Mouse (Mus musculus) kidney, embryonic 14.5 days (tissue): ENCODE results near the gene Ctsc. TPM values are rescaled to one million over a fixed set of nuclear protein-coding genes. Genes with fewer than 3 reads are reported as not detected.

ENCODE experiments used
- ATAC-seq: fragments of 200-750 bp; cut with Nextera tagmentation; 2 replicates; pipeline ENCODE4 v1.8.0; 2017; ENCODE audit warnings: moderate number of reproducible peaks, mild to moderate bottlenecking, moderate TSS enrichment, moderate library complexity; ENCODE audit not compliant: low FRiP score, low TSS enrichment
- H3K27ac ChIP-seq: fragments of 300-500 bp; sonication (generic); 2 replicates; pipeline ENCODE4 v1.5.1; 2014; ENCODE audit warnings: low read depth, mild to moderate bottlenecking, low read length, moderate library complexity, mixed read lengths
- H3K27me3 ChIP-seq: fragments of 300-500 bp; sonication (generic); 2 replicates; pipeline ENCODE4 v1.6.1; 2014; ENCODE audit warnings: mild to moderate bottlenecking, low read length; ENCODE audit not compliant: control insufficient read depth, insufficient read depth
- H3K36me3 ChIP-seq: fragments of 300-500 bp; sonication (generic); 2 replicates; pipeline ENCODE4 v1.6.1; 2014; ENCODE audit warnings: low read length, mixed read lengths; ENCODE audit not compliant: control insufficient read depth, insufficient read depth
- H3K4me1 ChIP-seq: fragments of 300-500 bp; sonication (generic); 2 replicates; pipeline ENCODE4 v1.6.1; 2014; ENCODE audit warnings: low read length, mixed read lengths; ENCODE audit not compliant: control insufficient read depth, insufficient read depth
- H3K4me2 ChIP-seq: fragments of 300-500 bp; sonication (generic); replicated peaks from 2 replicates; pipeline ENCODE4 v1.6.1; 2014; ENCODE audit warnings: low read depth, mild to moderate bottlenecking, low read length
- H3K4me3 ChIP-seq: fragments of 300-500 bp; sonication (generic); 2 replicates; pipeline ENCODE4 v1.5.1; 2014; ENCODE audit warnings: mild to moderate bottlenecking, low read length
- H3K9ac ChIP-seq: fragments of 300-500 bp; sonication (generic); 2 replicates; pipeline ENCODE4 v1.6.1; 2014; ENCODE audit warnings: low read depth, mild to moderate bottlenecking, low read length, moderate library complexity
- H3K9me3 ChIP-seq: fragments of 300-500 bp; sonication (generic); 2 replicates; pipeline ENCODE4 v1.6.1; 2016; ENCODE audit warnings: low read length; ENCODE audit not compliant: control insufficient read depth
- WGBS: fragments of 180-500 bp; shearing (Covaris S2); extraction: QIAGEN DNeasy Blood & Tissue Kit; methylation state at CpG from one replicate; pipeline ENCODE4 v1.1.7; 2014; 5-methylcytosine and 5-hydroxymethylcytosine counted together
- polyA plus RNA-seq: library from polyadenylated mRNA; unstranded; fragments of >200 nt; fragmentation: Nextera tagmentation; extraction: Ambion mirVana; gene quantifications from 2 replicates; pipeline ENCODE4 v1.2.1, GENCODE M21; 2014

Gene Ctsc
- polyA plus RNA-seq, 1 experiment from 2014 or later: 33.3 TPM

DNA sequence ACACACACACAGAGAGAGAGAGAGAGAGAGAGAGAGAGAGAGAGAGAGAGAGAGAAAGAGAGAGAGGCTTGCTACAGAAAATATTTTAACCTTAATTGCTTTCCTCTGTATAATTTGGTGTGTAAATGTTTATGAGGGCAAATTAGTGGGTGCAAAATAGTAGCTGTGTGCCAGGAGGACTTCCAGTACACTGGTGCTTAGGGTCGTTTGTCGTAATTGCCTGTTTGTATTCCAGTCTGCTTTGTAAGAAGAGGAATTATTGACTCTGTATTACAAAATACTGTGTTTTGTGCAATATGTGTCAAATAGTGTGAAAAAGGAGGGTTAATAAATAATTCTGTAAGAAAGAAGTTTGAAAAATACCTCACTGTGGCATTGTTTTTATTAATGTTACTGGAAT lies 13.2 kb downstream of the Ctsc start:
- H3K27ac ChIP-seq: no peak overlapping the region
- no peaks in the 10 kb centered on the region for H3K27me3 ChIP-seq
- WGBS: 58% methylated on average over 2 of the region's 2 CpGs
- no peak overlapping the region for H3K4me2 ChIP-seq
- H3K4me1 ChIP-seq: no peaks in the 10 kb centered on the region
- no peaks in the 10 kb centered on the region for H3K9me3 ChIP-seq
- H3K9ac ChIP-seq: no peak overlapping the region
- ATAC-seq: no peak
- H3K36me3 ChIP-seq: no peaks in the 10 kb centered on the region
- H3K4me3 ChIP-seq: no peak overlapping the region

DNA sequence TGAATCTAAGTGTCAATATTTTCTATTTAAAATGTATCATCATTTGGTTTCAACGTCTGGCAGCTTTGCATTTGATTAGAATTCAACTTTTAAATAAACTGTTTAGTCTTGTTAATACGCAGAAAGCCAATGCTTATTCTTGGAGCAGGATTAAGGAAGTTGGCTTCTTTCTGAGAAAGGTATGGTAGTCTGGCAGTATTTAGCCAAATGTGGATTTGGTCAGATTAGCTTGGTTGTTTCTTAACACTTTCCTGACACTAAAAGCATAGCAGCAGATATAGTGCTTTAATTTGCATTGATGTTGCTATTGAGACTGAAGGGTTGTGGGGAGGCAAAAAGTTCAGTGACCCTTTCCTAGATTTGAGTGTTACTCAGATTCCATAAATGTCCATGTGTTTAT lies 14.2 kb downstream of the Ctsc start:
- no peak for ATAC-seq
- no peak overlapping the region for H3K4me3 ChIP-seq
- H3K4me2 ChIP-seq: no peak overlapping the region
- no peaks in the 10 kb centered on the region for H3K27me3 ChIP-seq
- H3K9me3 ChIP-seq: no peaks in the 10 kb centered on the region
- no peak overlapping the region for H3K27ac ChIP-seq
- 84% methylated on average over 2 of the region's 2 CpGs for WGBS
- H3K4me1 ChIP-seq: no peaks in the 10 kb centered on the region
- no peak overlapping the region for H3K9ac ChIP-seq
- H3K36me3 ChIP-seq: no peaks in the 10 kb centered on the region

DNA sequence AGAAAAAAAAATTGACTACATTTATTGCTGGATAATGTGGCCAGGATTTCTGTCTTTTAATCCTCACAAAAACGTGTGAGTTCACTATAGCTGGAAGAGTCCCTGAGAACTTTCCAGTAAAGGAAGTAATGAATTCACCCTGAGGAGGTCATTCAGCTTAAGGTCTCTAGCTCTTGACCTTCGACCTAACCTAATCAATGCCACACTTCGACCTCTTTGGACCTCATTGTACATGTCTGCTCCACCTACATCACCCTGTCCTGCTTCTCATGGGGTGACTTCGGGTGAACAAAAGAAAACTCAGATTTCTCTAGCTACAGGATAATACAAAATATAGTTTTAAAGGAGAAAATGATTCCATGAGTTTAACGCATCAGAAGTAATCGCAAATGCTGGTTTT lies 16.0 kb downstream of the Ctsc start:
- Histone ChIP-seq H3K9me3 (no peaks in the 10 kb centered on the region), H3K4me2 (no peak overlapping the region), H3K27me3 (no peaks in the 10 kb centered on the region), H3K27ac (no peak overlapping the region), H3K4me1 (no peaks in the 10 kb centered on the region), H3K36me3 (no peaks in the 10 kb centered on the region), H3K4me3 (no peak overlapping the region), H3K9ac (no peak overlapping the region)
- ATAC-seq: no peak
- 73% methylated on average over 6 of the region's 6 CpGs for WGBS

DNA sequence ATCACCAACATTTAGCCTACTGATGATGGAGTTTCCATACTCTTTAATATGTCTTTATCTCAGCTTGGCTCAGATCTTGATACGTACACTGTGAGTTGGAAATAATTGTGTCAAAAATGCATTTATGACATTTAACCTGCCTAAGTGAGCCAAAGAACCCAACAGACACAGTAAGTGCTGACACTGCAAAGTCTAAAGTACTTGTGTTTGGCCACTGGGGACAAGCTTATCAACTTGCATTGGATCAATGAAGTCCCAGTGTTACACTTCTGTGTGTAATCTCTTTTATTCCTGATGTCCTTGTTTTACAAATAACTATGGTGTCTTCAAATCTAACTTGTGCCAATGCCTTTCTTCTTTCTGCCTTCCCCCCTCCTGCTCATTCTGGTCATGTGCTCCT lies 18.1 kb downstream of the Ctsc start:
- Histone ChIP-seq H3K9ac (no peak overlapping the region), H3K4me1 (no peaks in the 10 kb centered on the region), H3K4me2 (no peak overlapping the region), H3K4me3 (no peak overlapping the region), H3K36me3 (no peaks in the 10 kb centered on the region), H3K9me3 (no peaks in the 10 kb centered on the region), H3K27me3 (no peaks in the 10 kb centered on the region), H3K27ac (no peak overlapping the region)
- WGBS: 91% methylated on average over 1 of the region's 1 CpGs
- ATAC-seq: no peak

DNA sequence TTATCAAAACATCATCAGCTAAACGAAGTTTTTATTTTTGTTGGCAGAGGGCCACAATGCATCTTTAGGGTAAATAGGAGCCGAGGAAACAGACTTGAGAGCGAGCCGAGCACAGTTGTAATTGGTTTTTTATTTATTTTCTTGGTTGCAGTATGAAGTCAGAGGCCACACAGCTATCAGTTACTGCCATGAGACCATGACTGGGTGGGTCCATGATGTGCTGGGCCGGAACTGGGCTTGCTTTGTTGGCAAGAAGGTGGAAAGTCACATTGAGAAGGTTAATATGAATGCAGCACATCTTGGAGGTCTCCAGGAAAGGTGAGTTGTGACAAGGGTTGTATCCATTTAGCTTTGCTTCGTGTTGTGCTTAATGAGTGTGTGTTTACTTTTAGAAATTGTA lies 19.0 kb downstream of the Ctsc start:
- no peaks in the 10 kb centered on the region for H3K9me3 ChIP-seq
- H3K4me3 ChIP-seq: no peak overlapping the region
- H3K27ac ChIP-seq: no peak overlapping the region
- H3K9ac ChIP-seq: no peak overlapping the region
- no peaks in the 10 kb centered on the region for H3K4me1 ChIP-seq
- H3K4me2 ChIP-seq: no peak overlapping the region
- H3K27me3 ChIP-seq: no peaks in the 10 kb centered on the region
- WGBS: 52% methylated on average over 6 of the region's 6 CpGs
- no peak for ATAC-seq
- H3K36me3 ChIP-seq: no peaks in the 10 kb centered on the region

DNA sequence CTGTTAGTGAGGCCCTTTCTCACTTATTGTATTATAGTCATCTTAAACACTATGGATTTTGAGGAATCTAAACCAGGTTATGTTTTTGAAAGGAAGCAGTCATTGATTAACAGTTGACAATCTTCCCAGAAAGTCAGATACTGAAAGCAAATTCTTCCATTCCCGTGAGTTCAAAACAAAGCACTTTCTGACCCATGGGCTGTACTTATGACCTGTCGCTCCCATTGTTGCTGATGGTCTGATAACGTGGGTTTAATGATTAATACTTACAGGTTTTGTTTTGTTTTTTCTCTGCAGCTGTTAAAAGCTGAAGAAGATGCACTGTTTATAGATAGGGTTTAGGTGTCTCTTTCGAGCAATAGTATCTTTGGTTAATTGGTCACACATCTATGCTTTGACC lies 27.9 kb downstream of the Ctsc start:
- no peak overlapping the region for H3K4me2 ChIP-seq
- H3K4me1 ChIP-seq: no peaks in the 10 kb centered on the region
- no peak overlapping the region for H3K27ac ChIP-seq
- no peak for ATAC-seq
- no peaks in the 10 kb centered on the region for H3K9me3 ChIP-seq
- no peak overlapping the region for H3K9ac ChIP-seq
- H3K27me3 ChIP-seq: no peaks in the 10 kb centered on the region
- no peaks in the 10 kb centered on the region for H3K36me3 ChIP-seq
- WGBS: 77% methylated on average over 4 of the region's 4 CpGs
- no peak overlapping the region for H3K4me3 ChIP-seq

DNA sequence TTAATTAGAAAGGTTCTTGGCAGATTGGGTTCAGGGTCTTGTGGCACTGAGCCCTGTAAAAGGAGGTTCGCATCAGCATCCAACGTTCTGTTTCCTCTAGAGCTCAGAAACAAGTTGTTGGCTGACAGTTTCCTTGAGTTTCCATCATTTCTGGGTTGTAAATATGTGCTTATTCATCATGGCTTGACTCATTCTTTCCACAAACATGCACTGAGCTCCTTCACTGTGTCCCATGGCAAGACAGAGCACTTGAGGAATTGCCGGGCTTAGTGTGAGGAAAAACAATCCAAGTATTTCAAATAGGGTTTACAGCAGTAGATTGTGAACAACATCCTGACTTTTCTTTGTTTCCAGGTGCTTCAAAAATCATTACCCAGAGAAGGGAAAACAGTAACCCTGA lies 28.8 kb downstream of the Ctsc start:
- Histone ChIP-seq H3K4me3 (no peak overlapping the region), H3K27ac (no peak overlapping the region), H3K9ac (no peak overlapping the region), H3K36me3 (no peaks in the 10 kb centered on the region), H3K27me3 (no peaks in the 10 kb centered on the region), H3K4me1 (no peaks in the 10 kb centered on the region), H3K9me3 (no peaks in the 10 kb centered on the region), H3K4me2 (no peak overlapping the region)
- WGBS: 68% methylated on average over 3 of the region's 3 CpGs
- no peak for ATAC-seq

DNA sequence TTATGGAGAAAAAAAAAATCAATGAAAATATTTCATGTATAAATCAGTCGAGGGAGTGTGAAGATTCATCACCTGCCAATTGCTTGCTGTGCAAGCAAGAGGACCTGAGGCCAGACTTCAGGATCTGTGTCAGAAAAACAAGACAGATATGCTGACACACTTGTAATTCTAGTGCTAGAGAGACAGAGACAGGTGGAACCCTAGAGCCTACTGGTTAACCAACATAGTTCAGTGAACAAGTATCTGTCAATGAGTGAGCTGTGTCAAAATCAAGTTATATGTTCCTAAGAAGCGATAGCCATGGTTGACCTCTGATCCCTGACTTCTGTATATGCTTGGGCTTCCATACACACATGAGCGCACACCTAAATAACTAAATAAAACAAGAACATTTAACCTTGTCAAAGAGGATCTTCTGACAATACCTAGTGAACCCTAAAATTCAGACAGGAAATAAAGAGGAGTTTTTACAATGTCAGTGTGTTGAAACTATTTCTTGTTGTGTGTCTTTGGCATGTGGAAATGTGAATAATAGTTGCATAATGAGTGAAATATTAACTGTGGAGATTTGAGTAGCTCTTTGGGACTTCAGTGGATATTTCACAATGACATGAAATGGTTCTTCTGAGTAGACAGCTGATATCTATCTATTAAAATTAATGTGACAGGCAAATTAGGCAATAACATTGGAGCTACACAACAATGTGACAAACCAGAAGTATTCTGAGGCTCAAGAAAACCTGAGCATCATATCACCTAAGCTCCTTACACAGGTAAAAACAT lies 32.7 kb downstream of the Ctsc start:
- Histone ChIP-seq H3K36me3 (no peaks in the 10 kb centered on the region), H3K27ac (no peak overlapping the region), H3K4me2 (no peak overlapping the region), H3K9ac (no peak overlapping the region), H3K4me1 (no peaks in the 10 kb centered on the region), H3K4me3 (no peak overlapping the region), H3K9me3 (no peaks in the 10 kb centered on the region), H3K27me3 (no peaks in the 10 kb centered on the region)
- WGBS: 81% methylated on average over 3 of the region's 3 CpGs
- ATAC-seq: no peak

DNA sequence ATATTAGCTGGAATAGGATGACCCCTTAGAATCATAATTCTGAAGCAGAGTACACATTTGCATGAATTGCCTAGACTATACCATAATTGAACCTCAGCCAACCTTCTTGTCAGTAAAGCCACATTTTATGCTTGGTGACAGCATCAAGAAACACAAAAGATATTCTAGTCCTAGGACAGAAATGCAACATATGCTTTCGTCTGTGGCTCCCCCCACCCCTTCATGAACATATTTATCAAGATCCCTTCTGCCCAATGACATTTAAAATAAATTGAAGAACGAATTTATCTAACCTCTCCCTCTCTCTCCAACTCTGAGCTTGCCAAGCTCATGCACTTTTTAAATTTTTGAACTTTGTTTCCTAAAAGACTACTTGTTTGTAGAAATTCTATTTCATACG lies 38.5 kb downstream of the Ctsc start:
- Histone ChIP-seq H3K36me3 (no peaks in the 10 kb centered on the region), H3K4me1 (no peaks in the 10 kb centered on the region), H3K27me3 (no peaks in the 10 kb centered on the region), H3K9me3 (no peaks in the 10 kb centered on the region), H3K4me3 (no peak overlapping the region), H3K27ac (no peak overlapping the region), H3K4me2 (no peak overlapping the region), H3K9ac (no peak overlapping the region)
- ATAC-seq: no peak
- WGBS: 69% methylated on average over 3 of the region's 3 CpGs
